ENCODE assay signal across 8 mouse cellular contexts in the genomic region with DNA sequence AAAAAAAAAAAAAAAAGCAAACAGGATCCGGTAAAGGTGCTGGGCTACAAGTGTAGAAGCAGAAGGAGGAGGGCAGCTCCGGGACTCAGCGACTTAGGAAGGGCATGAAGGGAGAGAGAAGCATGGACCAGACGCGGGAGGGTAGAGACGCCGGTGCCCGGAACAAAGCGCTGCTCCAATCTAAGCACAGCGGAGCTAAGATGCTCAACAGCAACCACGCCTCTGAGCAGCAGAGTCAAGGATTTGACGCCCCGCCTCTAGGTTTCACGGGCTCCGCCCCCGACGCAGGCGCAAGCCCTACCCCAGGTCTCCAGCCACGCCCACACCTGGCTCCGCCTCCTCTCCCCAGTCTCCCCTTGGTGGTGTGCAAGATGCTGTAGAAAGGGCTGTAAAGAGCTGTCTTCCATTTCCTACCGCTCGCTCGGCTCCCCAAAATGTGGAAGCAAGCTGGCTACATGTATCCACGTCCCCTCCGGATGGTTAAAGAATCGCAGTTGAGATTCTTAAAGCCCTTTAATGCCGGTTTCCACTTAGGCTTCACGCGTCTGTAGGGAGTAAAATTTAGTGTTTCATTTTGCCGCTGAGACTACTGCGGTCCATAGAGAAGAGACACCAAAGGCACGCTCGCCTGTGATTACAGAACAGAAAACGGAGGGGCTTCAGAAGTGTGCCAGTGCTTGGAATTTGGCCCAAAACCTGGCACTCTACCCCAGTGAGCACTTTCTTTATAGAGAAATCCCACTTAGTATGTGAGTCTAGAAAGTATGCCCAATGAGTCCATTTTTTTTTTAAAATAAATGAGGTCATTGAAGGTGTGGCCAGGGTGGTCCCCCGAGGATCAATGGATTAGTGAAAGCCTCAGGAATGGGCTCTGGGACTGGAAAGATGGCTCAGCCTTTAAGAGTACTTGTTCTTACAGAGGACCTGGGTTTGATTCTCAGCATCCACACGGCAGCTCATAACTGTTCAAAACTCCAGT. TPM values are rescaled to one million over a fixed set of nuclear protein-coding genes. Genes with fewer than 3 reads are reported as not detected.
A peak's percentile ranks its signal among the peaks of the same experiment; 100 is the strongest.
DNase-seq lines count a peak whose midpoint lies in the region; ATAC-seq and TF ChIP-seq lines count a peak whose summit lies in the region.

A gene (minus strand): TSS at position 211 of the 979 bp plus-strand sequence.

- H3K4me2 ChIP-seq in embryonic facial prominence, embryonic 15.5 days (replicated peaks): peak within 1 kb of the TSS; percentile 93
- H3K4me2 ChIP-seq in kidney, embryonic 14.5 days (replicated peaks; ENCODE audit: low read depth, low read length): peak within 1 kb of the TSS; percentile 98
- H3K4me2 ChIP-seq in limb, embryonic 15.5 days: peak within 1 kb of the TSS; percentile 92

- peak within 1 kb of the TSS; percentile 7; the same call in 1 of the 2 replicates for H3K9ac ChIP-seq in embryonic facial prominence, embryonic 15.5 days
- H3K9ac ChIP-seq in kidney, embryonic 14.5 days (ENCODE audit: low read depth, low read length): peak within 1 kb of the TSS; percentile 42; the same call in 1 of the 2 replicates
- no peak within 1 kb of the TSS for H3K9ac ChIP-seq in limb, embryonic 15.5 days

- H3K27me3 ChIP-seq in embryonic facial prominence, embryonic 15.5 days: peaks cover 58% of the 10 kb centered on the region
- H3K27me3 ChIP-seq in kidney, embryonic 14.5 days (ENCODE audit: control insufficient read depth, insufficient read depth, low read length): peaks cover 18% of the 10 kb centered on the region
- H3K27me3 ChIP-seq in limb, embryonic 15.5 days: peaks cover 62% of the 10 kb centered on the region

- peak; percentile 96 for DNase-seq in 3T3-L1 (ENCODE audit: low read depth, low spot score)
- DNase-seq in heart, adult 9 months (ENCODE audit: low spot score in 2 of 2): peak; percentile 89 to 92
- peak; percentile 83 for DNase-seq in monocyte, adult 2 months (ENCODE audit: low read depth in 1 of 2, low spot score in 2 of 2)
- peak; percentile 95 to 96 for DNase-seq in spleen, postnatal 36 days (ENCODE audit: low spot score in 2 of 2)

- H3K36me3 ChIP-seq in embryonic facial prominence, embryonic 15.5 days: no peaks in the 10 kb centered on the region
- no peaks in the 10 kb centered on the region for H3K36me3 ChIP-seq in kidney, embryonic 14.5 days (ENCODE audit: control insufficient read depth, insufficient read depth, low read length)
- no peaks in the 10 kb centered on the region for H3K36me3 ChIP-seq in limb, embryonic 15.5 days

- H3K9me3 ChIP-seq in embryonic facial prominence, embryonic 15.5 days (replicated peaks): no peaks in the 10 kb centered on the region
- H3K9me3 ChIP-seq in kidney, embryonic 14.5 days (ENCODE audit: control insufficient read depth, low read length): no peaks in the 10 kb centered on the region
- H3K9me3 ChIP-seq in limb, embryonic 15.5 days: no peaks in the 10 kb centered on the region

- H3K4me1 ChIP-seq in bone marrow, adult 2 months (ENCODE audit: control insufficient read depth, insufficient read depth, low read length): no peaks in the 10 kb centered on the region
- H3K4me1 ChIP-seq in embryonic facial prominence, embryonic 15.5 days: peaks cover 18% of the 10 kb centered on the region
- 0 out of 2 replicates have a peak, but pooled peaks cover 6% of the 10 kb centered on the region for H3K4me1 ChIP-seq in kidney, embryonic 14.5 days (ENCODE audit: control insufficient read depth, insufficient read depth, low read length)
- peaks cover 16% of the 10 kb centered on the region for H3K4me1 ChIP-seq in limb, embryonic 15.5 days

- TF ChIP-seq POLR2A in bone marrow, adult 2 months (IDR thresholded peaks at IDR 0.05; ENCODE audit: borderline replicate concordance, control insufficient read depth, low read depth, low read length): no peak

- 3% methylated on average over 36 of the region's 36 CpGs for WGBS in bone marrow, adult 2 months
- 2% methylated on average over 35 of the region's 36 CpGs for WGBS in embryonic facial prominence, embryonic 15.5 days
- 5% methylated on average over 36 of the region's 36 CpGs for WGBS in kidney, embryonic 14.5 days
- WGBS in limb, embryonic 15.5 days: 3% methylated on average over 36 of the region's 36 CpGs

- no peak for TF ChIP-seq CTCF in bone marrow, adult 2 months (IDR thresholded peaks at IDR 0.05; ENCODE audit: control insufficient read depth, insufficient read depth, low read length)

- no peak within 1 kb of the TSS for H3K27ac ChIP-seq in bone marrow, adult 2 months (ENCODE audit: control insufficient read depth, insufficient read depth, low read depth, low read length, poor library complexity)
- H3K27ac ChIP-seq in embryonic facial prominence, embryonic 15.5 days (replicated peaks): peak within 1 kb of the TSS; percentile 44; the same call in 1 of the 2 replicates
- H3K27ac ChIP-seq in kidney, embryonic 14.5 days (ENCODE audit: low read depth, low read length): no peak within 1 kb of the TSS
- no peak within 1 kb of the TSS for H3K27ac ChIP-seq in limb, embryonic 15.5 days

- peak; percentile 93 for ATAC-seq in embryonic facial prominence, embryonic 15.5 days (ENCODE audit: insufficient number of reproducible peaks, low FRiP score, low TSS enrichment, low read depth)
- ATAC-seq in kidney, embryonic 14.5 days (ENCODE audit: low FRiP score, low TSS enrichment): peak; percentile 95
- peak; percentile 91 for ATAC-seq in limb, embryonic 15.5 days (ENCODE audit: insufficient number of reproducible peaks, low FRiP score, low TSS enrichment, low read depth)

- peak within 1 kb of the TSS; percentile 36 for H3K4me3 ChIP-seq in bone marrow, adult 2 months (replicated peaks; ENCODE audit: control insufficient read depth, low read depth, low read length)
- H3K4me3 ChIP-seq in embryonic facial prominence, embryonic 15.5 days (replicated peaks): peak within 1 kb of the TSS; percentile 53
- H3K4me3 ChIP-seq in kidney, embryonic 14.5 days (ENCODE audit: low read length): peak within 1 kb of the TSS; percentile 57
- H3K4me3 ChIP-seq in limb, embryonic 15.5 days: peak within 1 kb of the TSS; percentile 48

RNA-seq across cellular contexts. Expression of the gene that starts here (rescaled TPM):
- polyA plus RNA-seq in bone marrow, adult 2 months (2011; ENCODE audit: insufficient read depth, insufficient read length, low replicate concordance, missing spikeins): not detected in 2 replicates
- polyA plus RNA-seq in embryonic facial prominence, embryonic 15.5 days (2015; fragmentation: Nextera tagmentation; extraction: Ambion mirVana): 2.3 and 2.5 TPM in 2 replicates
- 1.4 and 1.7 TPM in 2 replicates for polyA plus RNA-seq in kidney, embryonic 14.5 days (2014; fragmentation: Nextera tagmentation; extraction: Ambion mirVana)
- polyA plus RNA-seq in limb, embryonic 15.5 days (2015; fragmentation: Nextera tagmentation; extraction: Ambion mirVana): 1.3 and 1.7 TPM in 2 replicates
